Mouse (Mus musculus) liver, embryonic 15.5 days (tissue): Measurements from ENCODE around the gene Cp. TPM values are rescaled to one million over a fixed set of nuclear protein-coding genes. Genes with fewer than 3 reads are reported as not detected.

Source experiments
- polyA plus RNA-seq: library from polyadenylated mRNA; unstranded; fragments of >200 nt; fragmentation: Nextera tagmentation; extraction: Ambion mirVana; gene quantifications from 2 replicates; pipeline ENCODE4 v1.2.1, GENCODE M21; 2015

Gene Cp
- polyA plus RNA-seq, 1 experiment from 2014 or later, result 38.6 TPM

Other genes starting within 250 kb of the Cp start
- 5.8 and 5.9 TPM in 2 replicates for gene Hps3, start 78.3 kb downstream of the Cp start, polyA plus RNA-seq
- 8.6 and 9.6 TPM in 2 replicates for gene Hltf, start 100.8 kb downstream of the Cp start, polyA plus RNA-seq
- 18.5 and 20.0 TPM in 2 replicates for gene Gyg, start 198.3 kb downstream of the Cp start, polyA plus RNA-seq